Mouse (Mus musculus) stomach, postnatal 0 days (tissue): ENCODE data around the gene Tmem45a. TPM values are rescaled to one million over a fixed set of nuclear protein-coding genes. Genes with fewer than 3 reads are reported as not detected.

Source experiments
- ATAC-seq: fragments of 200-750 bp; cut with Nextera tagmentation; 2 replicates; pipeline ENCODE4 v1.8.0; 2017; ENCODE audit not compliant: low FRiP score, low TSS enrichment
- DNase-seq: peaks from one replicate; pipeline ENCODE4 v3.0.0-alpha.2; 2016; ENCODE audit warnings: low spot score
- H3K27ac ChIP-seq: fragments of 300-500 bp; sonication (generic); replicated peaks from 2 replicates; pipeline ENCODE4 v1.5.1; 2014; ENCODE audit warnings: mild to moderate bottlenecking, control low read depth
- H3K27me3 ChIP-seq: fragments of 300-500 bp; sonication (generic); 2 replicates; pipeline ENCODE4 v1.6.1; 2014; ENCODE audit warnings: low read length; ENCODE audit not compliant: control insufficient read depth, insufficient read depth
- H3K36me3 ChIP-seq: fragments of 300-500 bp; sonication (generic); 2 replicates; pipeline ENCODE4 v1.6.1; 2014; ENCODE audit warnings: low read length, mixed read lengths; ENCODE audit not compliant: control insufficient read depth, insufficient read depth
- H3K4me1 ChIP-seq: fragments of 300-500 bp; sonication (generic); replicated peaks from 2 replicates; pipeline ENCODE4 v1.6.1; 2014; ENCODE audit warnings: antibody characterized with exemption; ENCODE audit not compliant: control insufficient read depth, insufficient read depth
- H3K4me2 ChIP-seq: fragments of 300-500 bp; sonication (generic); replicated peaks from 2 replicates; pipeline ENCODE4 v1.6.1; 2014; ENCODE audit warnings: low read depth, mild to moderate bottlenecking, control low read depth, moderate library complexity
- H3K4me3 ChIP-seq: fragments of 300-500 bp; sonication (generic); 2 replicates; pipeline ENCODE4 v1.5.1; 2014; ENCODE audit warnings: low read depth, low read length, control low read depth
- H3K9ac ChIP-seq: fragments of 300-500 bp; sonication (generic); 2 replicates; pipeline ENCODE4 v1.6.1; 2014; ENCODE audit warnings: mild to moderate bottlenecking, low read length, control low read depth, mixed read lengths
- H3K9me3 ChIP-seq: fragments of 300-500 bp; sonication (generic); 2 replicates; pipeline ENCODE4 v1.6.1; 2016; ENCODE audit warnings: low read length; ENCODE audit not compliant: control insufficient read depth
- CTCF ChIP-seq: IDR thresholded peaks from 2 replicates; pipeline ENCODE4 v1.5.1; 2016; ENCODE audit warnings: antibody characterized with exemption, low read depth, mild to moderate bottlenecking, moderate library complexity
- EP300 ChIP-seq: optimal IDR thresholded peaks from 2 replicates; pipeline ENCODE3; 2016; ENCODE audit warnings: antibody characterized with exemption
- WGBS: fragments of 180-500 bp; shearing (Covaris S2); extraction: QIAGEN DNeasy Blood & Tissue Kit; methylation state at CpG from one replicate; pipeline ENCODE4 v1.1.7; 2014; 5-methylcytosine and 5-hydroxymethylcytosine counted together
- polyA plus RNA-seq: library from polyadenylated mRNA; unstranded; fragments of >200 nt; fragmentation: Nextera tagmentation; extraction: Ambion mirVana; gene quantifications from 2 replicates; pipeline ENCODE4 v1.2.1, GENCODE M21; 2015

Gene Tmem45a
- polyA plus RNA-seq, 1 experiment from 2014 or later = 53.3 TPM

DNA sequence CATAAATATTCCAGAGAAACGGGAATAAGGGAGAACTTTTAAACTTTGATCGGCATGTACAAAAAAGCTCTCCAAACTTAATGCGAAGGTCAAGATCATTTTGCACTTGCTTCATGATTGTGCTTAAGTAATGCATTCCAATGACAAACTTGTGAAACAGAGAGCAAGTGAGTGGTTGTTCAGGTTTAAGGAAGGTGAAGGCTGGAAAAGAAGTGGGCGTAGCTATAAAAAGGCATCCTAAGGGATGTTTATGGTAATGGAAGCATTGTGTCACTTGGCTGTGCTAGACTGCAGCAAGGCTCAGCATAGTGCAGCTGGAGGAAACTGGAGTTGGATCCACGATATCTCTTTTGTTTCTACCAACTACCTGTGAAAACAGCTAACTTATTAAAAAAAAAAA is 5.6 kb upstream of the Tmem45a start:
- Histone ChIP-seq H3K36me3 (no peaks in the 10 kb centered on the region), H3K4me2 (no peak overlapping the region), H3K9ac (no peak overlapping the region), H3K27me3 (no peaks in the 10 kb centered on the region), H3K4me3 (no peak overlapping the region), H3K4me1 (no peaks in the 10 kb centered on the region), H3K27ac (no peak overlapping the region), H3K9me3 (no peaks in the 10 kb centered on the region)
- DNase-seq (no peak), ATAC-seq (no peak)
- TF ChIP-seq EP300 = no peak
- no peak for TF ChIP-seq CTCF
- 80% methylated on average over 5 of the region's 5 CpGs for WGBS

DNA sequence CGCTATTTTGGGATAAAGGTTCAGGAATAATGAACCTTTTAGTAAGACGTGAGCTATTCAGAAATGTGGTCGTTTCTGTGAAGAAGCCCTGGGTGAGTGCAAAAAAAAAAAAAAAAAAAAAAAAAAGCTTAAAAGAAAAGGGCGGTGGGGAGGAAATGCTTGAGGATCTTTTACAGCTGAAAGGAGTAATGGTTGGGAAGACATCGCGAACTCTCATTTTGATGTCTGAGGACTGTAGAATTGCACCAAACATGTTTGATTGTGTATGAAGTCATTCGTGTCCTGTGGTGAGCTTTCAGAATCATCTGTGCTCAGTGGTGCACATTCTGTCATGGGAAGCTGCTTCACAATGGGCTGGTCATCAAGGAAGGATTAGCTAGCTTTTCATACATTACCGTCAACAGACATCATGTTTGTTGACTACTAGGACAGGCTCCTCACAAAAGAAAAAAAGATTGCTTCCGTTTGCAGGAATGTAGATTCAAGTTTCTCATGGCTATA is 700 bp upstream of the Tmem45a start:
- DNase-seq = no peak

DNA sequence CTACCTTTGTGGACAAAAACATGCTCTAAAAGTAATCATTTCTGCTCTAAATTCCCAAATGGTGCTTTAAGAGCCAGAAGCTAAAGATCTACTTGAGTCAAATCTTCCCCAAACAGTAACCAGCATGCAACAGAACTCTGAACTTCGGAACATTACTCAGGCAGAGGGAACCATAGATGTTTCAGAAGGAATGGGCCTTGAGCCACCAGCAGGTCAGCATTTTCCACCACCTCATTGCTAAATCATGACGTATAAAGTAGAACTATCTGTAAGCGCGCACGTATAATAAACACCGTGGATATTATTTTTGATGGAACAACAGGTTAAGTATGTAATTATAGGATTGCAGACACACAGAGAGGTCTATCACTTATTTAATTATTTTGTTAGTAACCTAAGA is 1.2 kb downstream of the Tmem45a start:
- H3K9me3 ChIP-seq = no peaks in the 10 kb centered on the region
- DNase-seq (no peak), ATAC-seq (no peak)
- 66% methylated on average over 6 of the region's 6 CpGs for WGBS
- no peaks in the 10 kb centered on the region for H3K4me1 ChIP-seq
- no peaks in the 10 kb centered on the region for H3K36me3 ChIP-seq
- no peak overlapping the region for H3K27ac ChIP-seq
- no peaks in the 10 kb centered on the region for H3K27me3 ChIP-seq
- no peak overlapping the region for H3K9ac ChIP-seq
- TF ChIP-seq CTCF = no peak
- TF ChIP-seq EP300 = no peak
- peak overlapping the region; percentile 50 for H3K4me3 ChIP-seq
- H3K4me2 ChIP-seq = peak overlapping the region; percentile 64

More for the DNA sequence above, 700 bp upstream of the Tmem45a start:
- H3K4me3 ChIP-seq = peak overlapping the region; percentile 50
- H3K27ac ChIP-seq = no peak overlapping the region
- WGBS = 19% methylated on average over 9 of the region's 9 CpGs
- H3K4me1 ChIP-seq = no peaks in the 10 kb centered on the region
- TF ChIP-seq EP300 (no peak), CTCF (no peak)
- H3K27me3 ChIP-seq = no peaks in the 10 kb centered on the region
- no peaks in the 10 kb centered on the region for H3K9me3 ChIP-seq
- H3K4me2 ChIP-seq = peak overlapping the region; percentile 64
- ATAC-seq = no peak
- no peaks in the 10 kb centered on the region for H3K36me3 ChIP-seq
- peak overlapping the region; percentile 64; the same call in 1 of the 2 replicates for H3K9ac ChIP-seq

DNA sequence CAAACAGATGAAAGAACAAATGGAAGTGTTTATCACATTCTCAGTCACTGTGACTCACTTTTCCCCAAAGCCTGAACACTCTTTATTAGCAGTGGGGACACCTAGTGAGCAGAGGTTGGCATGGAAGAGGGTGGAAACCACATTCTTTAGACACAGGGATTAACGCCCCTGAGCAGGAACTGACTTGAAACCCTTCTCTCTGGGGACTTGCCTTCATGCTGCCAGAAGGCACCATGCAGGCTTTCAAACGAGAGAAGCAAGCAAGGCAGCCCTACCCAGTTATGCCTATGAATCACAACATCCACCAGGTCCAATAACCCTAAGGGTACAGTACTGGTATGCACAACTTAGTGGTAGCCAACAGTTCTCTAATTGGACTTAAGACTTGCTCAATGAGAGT is 12.6 kb downstream of the Tmem45a start:
- no peak overlapping the region for H3K4me2 ChIP-seq
- H3K9me3 ChIP-seq = no peaks in the 10 kb centered on the region
- H3K4me3 ChIP-seq = no peak overlapping the region
- no peaks in the 10 kb centered on the region for H3K36me3 ChIP-seq
- H3K9ac ChIP-seq = no peak overlapping the region
- peak; percentile 61 for ATAC-seq
- no peaks in the 10 kb centered on the region for H3K4me1 ChIP-seq
- H3K27me3 ChIP-seq = no peaks in the 10 kb centered on the region
- H3K27ac ChIP-seq = peak overlapping the region; percentile 45; the same call in 1 of the 2 replicates
- 41% methylated on average over 2 of the region's 2 CpGs for WGBS
- TF ChIP-seq EP300 (peak; percentile 89), CTCF (peak; percentile 58)
- no peak for DNase-seq

DNA sequence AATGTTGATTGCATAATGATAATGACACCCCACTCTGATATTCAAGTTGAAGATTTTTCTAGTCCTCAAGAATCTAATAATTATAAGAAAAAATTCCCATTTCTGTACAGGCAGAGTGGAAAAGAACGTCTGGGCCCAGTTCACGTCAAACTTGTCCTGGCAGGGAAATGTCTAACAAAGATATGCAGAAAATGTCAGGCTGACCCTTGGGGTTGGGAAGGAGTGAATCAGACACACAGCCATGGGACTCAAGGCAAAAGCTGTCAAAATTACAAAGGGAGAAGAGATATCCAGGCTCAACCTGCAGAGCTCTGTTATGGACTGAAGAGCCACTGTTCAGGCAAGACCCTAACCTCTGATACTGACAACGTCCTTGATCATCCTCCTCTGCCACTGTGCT is 15.5 kb downstream of the Tmem45a start:
- DNase-seq (no peak), ATAC-seq (no peak)
- Histone ChIP-seq H3K4me3 (no peak overlapping the region), H3K4me1 (no peaks in the 10 kb centered on the region), H3K9me3 (no peaks in the 10 kb centered on the region), H3K27ac (no peak overlapping the region), H3K4me2 (no peak overlapping the region), H3K9ac (no peak overlapping the region), H3K27me3 (no peaks in the 10 kb centered on the region), H3K36me3 (no peaks in the 10 kb centered on the region)
- TF ChIP-seq EP300 = no peak
- TF ChIP-seq CTCF = no peak
- 61% methylated on average over 3 of the region's 3 CpGs for WGBS

DNA sequence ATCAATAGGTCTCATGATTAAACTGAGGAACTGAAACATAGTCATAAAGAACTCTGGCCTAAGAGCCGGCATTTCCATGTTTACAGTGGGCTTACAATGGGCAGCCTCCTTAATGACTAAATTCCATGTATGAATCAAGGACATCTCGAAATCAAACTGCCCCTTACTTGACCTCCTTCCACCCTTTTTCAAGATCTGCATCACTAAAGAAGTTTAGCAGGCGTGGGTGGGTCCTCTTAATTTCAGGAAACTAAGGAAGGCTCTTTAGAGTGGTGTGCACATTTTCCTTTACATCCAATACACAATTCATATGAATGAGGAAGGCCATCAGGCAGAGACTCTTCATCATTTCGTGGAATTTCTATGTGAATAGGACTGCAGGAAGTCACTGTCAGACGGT is 17.6 kb downstream of the Tmem45a start:
- Histone ChIP-seq H3K27me3 (no peaks in the 10 kb centered on the region), H3K9me3 (no peaks in the 10 kb centered on the region), H3K4me3 (no peak overlapping the region), H3K9ac (no peak overlapping the region), H3K36me3 (no peaks in the 10 kb centered on the region), H3K4me1 (no peaks in the 10 kb centered on the region), H3K27ac (no peak overlapping the region), H3K4me2 (no peak overlapping the region)
- DNase-seq = no peak
- 63% methylated on average over 5 of the region's 5 CpGs for WGBS
- no peak for ATAC-seq
- TF ChIP-seq CTCF = no peak
- no peak for TF ChIP-seq EP300
